Mouse (Mus musculus): ENCODE data around the gene Zfhx3. TPM values are rescaled to one million over a fixed set of nuclear protein-coding genes. Genes with fewer than 3 reads are reported as not detected.
A peak's percentile ranks its signal among the peaks of the same experiment; 100 is the strongest.

The Zfhx3 gene
- total RNA-seq, 2 experiments from 2014 or later = 4.2 to 5.5 TPM

GRCm38 (mm10) chr8:108536186-108536585 is 593.7 kb downstream of the Zfhx3 start:
- DNase-seq (ENCODE audit: low spot score in 2 of 2) = peak; percentile 5 to 37

- DNase-seq (ENCODE audit: low spot score in 2 of 2) = peak; percentile 5 to 16
These were observed 594.5 kb downstream of the Zfhx3 start for GRCm38 (mm10) chr8:108536911-108537351.

- DNase-seq (ENCODE audit: low spot score in 2 of 2) = peak; percentile 12 to 34
These were observed 595.5 kb downstream of the Zfhx3 start for GRCm38 (mm10) chr8:108537686-108538551.

- no peak for DNase-seq (ENCODE audit: low spot score in 2 of 2)
These were observed 596.6 kb downstream of the Zfhx3 start for GRCm38 (mm10) chr8:108538929-108539555.

GRCm38 (mm10) chr8:108552518-108552917 is 610.1 kb downstream of the Zfhx3 start:
- no peak for DNase-seq (ENCODE audit: low spot score in 2 of 2)

- no peak for DNase-seq (ENCODE audit: low spot score in 2 of 2)
These were observed 611.5 kb downstream of the Zfhx3 start for GRCm38 (mm10) chr8:108553808-108554577.

GRCm38 (mm10) chr8:108554578-108555245 is 612.3 kb downstream of the Zfhx3 start:
- no peak for DNase-seq (ENCODE audit: low spot score in 2 of 2)

- no peak for DNase-seq (ENCODE audit: low spot score in 2 of 2)
These were observed 621.0 kb downstream of the Zfhx3 start for GRCm38 (mm10) chr8:108563420-108563819.

GRCm38 (mm10) chr8:108563934-108564564 is 621.6 kb downstream of the Zfhx3 start:
- DNase-seq (ENCODE audit: low spot score in 2 of 2) = no peak

GRCm38 (mm10) chr8:108566035-108566434 is 623.6 kb downstream of the Zfhx3 start:
- DNase-seq (ENCODE audit: low spot score in 2 of 2) = peak; percentile 39 to 68

- no peak for DNase-seq (ENCODE audit: low spot score in 2 of 2)
These were observed 631.0 kb downstream of the Zfhx3 start for GRCm38 (mm10) chr8:108573295-108574017.

GRCm38 (mm10) chr8:108574101-108574500 is 631.7 kb downstream of the Zfhx3 start:
- DNase-seq (ENCODE audit: low spot score in 2 of 2) = peak in 1 of 2 experiments; percentile 5

- no peak for DNase-seq (ENCODE audit: low spot score in 2 of 2)
These were observed 635.1 kb downstream of the Zfhx3 start for GRCm38 (mm10) chr8:108577571-108577970.

- DNase-seq (ENCODE audit: low spot score in 2 of 2) = no peak
These were observed 635.9 kb downstream of the Zfhx3 start for GRCm38 (mm10) chr8:108578388-108578787.

- DNase-seq (ENCODE audit: low spot score in 2 of 2) = no peak
These were observed 637.4 kb downstream of the Zfhx3 start for GRCm38 (mm10) chr8:108579808-108580207.

- no peak for DNase-seq (ENCODE audit: low spot score in 2 of 2)
These were observed 637.9 kb downstream of the Zfhx3 start for GRCm38 (mm10) chr8:108580364-108580763.

- no peak for DNase-seq (ENCODE audit: low spot score in 2 of 2)
These were observed 639.1 kb downstream of the Zfhx3 start for GRCm38 (mm10) chr8:108581557-108581956.

- no peak for DNase-seq (ENCODE audit: low spot score in 2 of 2)
These were observed 639.8 kb downstream of the Zfhx3 start for GRCm38 (mm10) chr8:108582251-108582650.

- no peak for DNase-seq (ENCODE audit: low spot score in 2 of 2)
These were observed 640.8 kb downstream of the Zfhx3 start for GRCm38 (mm10) chr8:108583261-108583660.
